Mouse (Mus musculus): ENCODE data around the gene Gm20695. TPM values are rescaled to one million over a fixed set of nuclear protein-coding genes. Genes with fewer than 3 reads are reported as not detected.

Gm20695 gene
- not detected in 4 replicates for total RNA-seq (2023)

DNA sequence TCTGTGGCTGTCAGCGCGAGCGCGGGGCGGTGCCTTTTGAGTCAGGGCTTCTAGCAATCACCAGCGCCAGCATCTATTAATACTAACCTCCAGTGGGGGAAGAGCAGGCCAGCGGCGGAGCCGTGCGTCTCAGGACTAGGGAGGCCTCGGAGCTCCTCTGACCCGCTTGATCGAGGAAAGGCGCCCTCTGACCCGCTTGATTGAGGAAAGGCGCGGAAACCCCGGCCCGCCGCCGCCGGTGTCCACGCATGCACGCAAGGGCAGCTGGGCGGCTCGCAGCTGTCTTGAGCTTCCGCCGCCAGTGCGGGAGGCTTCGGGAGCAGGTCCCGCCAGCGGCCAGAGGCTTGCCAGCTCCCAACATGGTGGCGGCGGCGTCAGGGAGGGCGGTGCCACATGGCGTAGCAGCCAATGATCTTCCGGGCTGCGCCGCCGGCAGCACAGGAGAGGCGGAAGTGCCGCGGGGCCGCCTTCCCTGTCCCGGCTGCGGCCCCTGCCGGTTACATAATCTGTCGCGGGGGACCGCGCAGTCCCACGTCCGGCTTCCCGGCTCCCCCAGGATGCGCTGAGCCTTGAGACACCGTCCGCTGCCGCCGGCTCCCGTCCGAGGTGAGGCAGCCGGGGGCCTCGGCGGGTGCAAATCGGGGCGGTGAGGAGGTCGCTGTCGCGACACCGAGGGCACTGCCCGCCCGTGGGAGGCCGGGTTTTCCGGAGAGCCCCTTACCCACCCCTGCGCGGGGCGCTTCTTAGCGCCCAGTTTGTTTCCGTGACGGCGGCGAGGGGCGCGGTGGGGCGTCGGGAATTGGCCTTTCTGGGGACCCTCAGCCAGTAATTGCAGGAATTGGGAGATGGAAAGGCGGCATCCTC lies at the start of gene Gm20695, which contains the start of gene Zfp597:
Gene Gm20695, plus strand, starts transcription at position 448 of the 864 bp plus-strand sequence.
Gene Zfp597, minus strand, starts transcription at position 361 of the 864 bp plus-strand sequence.

DNA sequence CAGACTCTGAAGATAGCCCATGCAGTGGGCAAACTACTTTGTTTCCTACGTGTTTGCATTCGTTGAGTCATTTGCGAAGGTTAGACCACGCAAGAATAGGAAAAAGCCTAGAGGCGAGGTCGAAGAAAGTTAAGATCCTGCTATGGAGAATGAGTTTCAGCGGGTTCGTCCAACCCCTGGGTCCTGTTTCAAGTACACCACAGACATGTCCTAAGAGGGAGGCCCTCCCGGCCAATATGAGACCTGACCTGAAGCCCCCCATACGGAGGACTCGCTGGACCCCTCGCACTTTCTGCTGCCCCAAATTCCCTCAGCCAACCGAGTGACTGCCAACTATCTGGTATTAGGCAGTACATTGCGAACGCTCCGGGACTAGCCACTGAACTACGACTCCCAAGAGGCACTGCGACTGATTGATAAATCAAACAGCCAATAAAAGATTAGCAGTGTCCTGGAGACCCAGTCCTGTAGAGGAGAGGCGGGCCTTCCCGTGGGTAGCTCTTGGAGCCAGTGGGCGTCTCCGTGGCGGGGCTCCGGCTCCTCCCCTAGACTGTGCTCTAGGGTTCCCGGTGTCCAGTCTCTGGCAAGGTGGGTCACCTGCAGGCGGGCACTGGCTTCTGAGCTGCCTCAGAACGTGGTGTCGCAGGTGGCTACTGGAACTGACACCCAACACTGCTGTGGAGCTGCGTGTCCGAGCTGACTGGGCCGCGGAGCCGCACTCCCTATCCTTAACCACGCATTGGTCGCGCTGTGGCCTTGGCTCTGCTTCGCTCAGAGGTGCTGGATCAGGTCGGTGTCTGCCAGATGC lies 37.5 kb upstream of the Gm20695 start, which contains the start of gene Zfp174:
Gene Zfp174, plus strand, starts transcription at position 558 of the 808 bp plus-strand sequence.

GRCm38 (mm10) chr16:3872216-3873047 lies 12.0 kb upstream of the Gm20695 start, which contains the start of gene Naa60:
Naa60 (plus strand) TSS chr16:3872375.

DNA sequence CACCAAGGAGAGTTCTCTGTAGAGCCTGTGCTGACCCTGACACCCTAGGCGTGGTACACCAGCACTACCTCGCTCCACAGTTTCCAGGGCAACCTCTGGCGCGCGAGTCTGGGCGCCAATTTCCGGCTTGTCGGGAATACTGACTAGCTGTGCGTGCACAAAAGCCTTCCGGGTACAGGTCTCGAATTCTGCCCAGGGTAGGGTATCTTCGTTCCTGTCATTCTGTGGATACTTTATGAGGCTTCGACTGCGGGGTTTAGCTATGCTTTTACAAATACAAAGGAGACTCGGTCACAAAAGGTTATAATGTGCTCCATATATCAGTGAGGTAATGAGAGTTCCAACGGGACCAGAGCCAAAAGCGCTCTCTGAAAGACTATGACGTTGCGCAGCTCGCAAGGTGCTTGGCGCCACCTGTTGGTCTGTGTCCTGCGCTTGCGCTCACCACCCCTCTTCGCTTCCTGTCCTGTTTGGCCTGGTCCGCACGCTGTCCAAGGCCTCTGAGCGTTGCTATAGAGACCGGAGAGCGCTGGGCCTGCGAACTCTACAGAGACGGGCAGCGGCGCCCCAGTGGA lies 24.2 kb downstream of the Gm20695 start, which contains the start of the genes 1700037C18Rik and Cluap1:
Gene 1700037C18Rik, minus strand, starts transcription at position 153 of the 575 bp plus-strand sequence.
Gene Cluap1, plus strand, starts transcription at position 265 of the 575 bp plus-strand sequence.

Other genes with a start within 250 kb of the Gm20695 start
- not detected in 4 replicates for gene Mefv, start 166.6 kb upstream of the Gm20695 start, total RNA-seq (2023)
- gene Zfp263, start 140.6 kb upstream of the Gm20695 start, total RNA-seq (2023) = 56.0 to 68.2 TPM (median 63.3 TPM) in 4 replicates
- not detected in 4 replicates for gene Olfr15, start 53.8 kb upstream of the Gm20695 start, total RNA-seq (2023)
- gene Zfp174, start 37.4 kb upstream of the Gm20695 start, total RNA-seq (2023) = 0.27 to 0.92 TPM (median 0.75 TPM) in 4 replicates
- gene Naa60, start 12.3 kb upstream of the Gm20695 start, total RNA-seq (2023) = 80.0 to 85.6 TPM (median 83.0 TPM) in 4 replicates
- gene Zfp597, start 87 bp upstream of the Gm20695 start, total RNA-seq (2023) = 29.5 to 37.1 TPM (median 34.5 TPM) in 4 replicates
- gene 1700037C18Rik, start 24.0 kb downstream of the Gm20695 start, total RNA-seq (2023) = 6.6 to 7.9 TPM (median 7.0 TPM) in 4 replicates
- gene Cluap1, start 24.2 kb downstream of the Gm20695 start, total RNA-seq (2023) = 24.5 to 34.0 TPM (median 28.1 TPM) in 4 replicates
- gene Nlrc3, start 92.0 kb downstream of the Gm20695 start, total RNA-seq (2023) = 36.8 to 41.2 TPM (median 38.1 TPM) in 4 replicates
- gene Slx4, start 119.1 kb downstream of the Gm20695 start, total RNA-seq (2023) = 96.0 to 109 TPM (median 102 TPM) in 4 replicates
- not detected in 4 replicates for gene Dnase1, start 152.3 kb downstream of the Gm20695 start, total RNA-seq (2023)
- 65.4 to 81.7 TPM (median 74.3 TPM) in 4 replicates for gene Trap1, start 193.2 kb downstream of the Gm20695 start, total RNA-seq (2023)

Data from B cell, adult 62 days (primary cell).